Mouse (Mus musculus): ENCODE data around the gene Eef1a1. TPM values are rescaled to one million over a fixed set of nuclear protein-coding genes. Genes with fewer than 3 reads are reported as not detected.

Eef1a1 gene
- polyA plus RNA-seq (2012; rRNA removed), result 2,299 and 2,427 TPM in 2 replicates

DNA sequence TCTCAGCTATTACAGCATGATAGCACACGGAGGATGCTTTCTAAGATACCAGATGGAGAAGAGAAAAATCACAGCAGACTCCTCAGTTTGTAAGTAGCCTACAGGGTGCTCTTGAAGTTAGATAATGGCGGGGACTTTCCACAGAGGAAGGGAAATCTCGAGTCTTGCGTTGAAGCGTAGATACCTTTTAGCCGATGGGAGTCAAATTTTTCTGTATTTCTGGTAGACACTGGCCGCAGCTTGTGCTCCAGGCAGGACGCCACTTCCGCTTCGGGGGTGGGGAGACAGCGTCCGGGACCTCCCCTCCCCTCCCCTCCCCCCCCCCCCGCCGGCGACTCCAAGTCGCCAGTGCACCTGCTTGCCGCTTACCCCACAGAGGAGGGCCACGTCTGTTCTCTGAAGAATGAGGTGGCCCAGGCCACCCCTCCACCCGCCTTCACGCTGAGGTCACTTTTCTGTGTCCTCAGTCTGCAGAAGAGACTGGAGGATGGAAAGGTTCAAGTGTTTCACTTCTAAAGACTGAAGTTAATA, at the start of gene Eef1a1:
Gene Eef1a1, minus strand, starts transcription at position 262 of the 531 bp plus-strand sequence.
- under 1% methylated on average over 20 of the region's 20 CpGs for WGBS
- Histone ChIP-seq H3K27me3 (ENCODE audit: control insufficient read depth, insufficient read depth, low read length) (no peaks in the 10 kb centered on the region), H3K4me3 (replicated peaks; ENCODE audit: insufficient read depth, low read depth, low read length) (peak within 1 kb of the TSS; percentile 59), H3K4me1 (ENCODE audit: control insufficient read depth, insufficient read depth, low read length) (no peaks in the 10 kb centered on the region), H3K27ac (ENCODE audit: insufficient read depth, low read length) (no peak within 1 kb of the TSS; the same call in 1 of the 2 replicates)
- peak; percentile 58 to 59 for DNase-seq
- TF ChIP-seq CTCF (IDR thresholded peaks at IDR 0.05; ENCODE audit: borderline replicate concordance, insufficient read depth, low read depth, low read length) (no peak), POLR2A (IDR thresholded peaks at IDR 0.05; ENCODE audit: borderline replicate concordance, insufficient read depth, low read length) (no peak)

DNA sequence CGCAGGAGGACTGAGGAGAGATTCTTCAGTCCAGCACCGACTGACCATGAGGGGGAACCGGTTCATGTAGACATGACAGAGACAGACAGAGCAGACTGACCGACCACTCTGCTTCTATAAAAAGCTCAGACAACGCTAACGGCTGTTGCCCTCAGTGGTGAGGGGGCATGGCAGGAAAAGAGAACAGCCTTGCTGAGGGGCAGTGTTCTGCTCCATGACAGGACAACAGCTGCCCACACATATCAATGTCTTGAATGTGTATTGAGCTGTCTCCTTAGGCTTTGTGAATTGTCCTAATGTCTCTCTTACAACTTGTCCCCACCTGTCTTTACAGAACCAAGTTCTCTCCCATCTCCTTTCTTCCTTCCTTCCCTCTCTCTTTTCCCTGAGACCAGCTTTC, 49.5 kb upstream of the Eef1a1 start:
- no peak overlapping the region for H3K27ac ChIP-seq (ENCODE audit: insufficient read depth, low read length)
- no peak for DNase-seq
- H3K27me3 ChIP-seq (ENCODE audit: control insufficient read depth, insufficient read depth, low read length), result no peaks in the 10 kb centered on the region
- H3K4me3 ChIP-seq (replicated peaks; ENCODE audit: insufficient read depth, low read depth, low read length), result no peak overlapping the region
- 79% methylated on average over 6 of the region's 6 CpGs for WGBS
- H3K4me1 ChIP-seq (ENCODE audit: control insufficient read depth, insufficient read depth, low read length), result peaks cover 3% of the 10 kb centered on the region
- TF ChIP-seq POLR2A (IDR thresholded peaks at IDR 0.05; ENCODE audit: borderline replicate concordance, insufficient read depth, low read length), result no peak
- TF ChIP-seq CTCF (IDR thresholded peaks at IDR 0.05; ENCODE audit: borderline replicate concordance, insufficient read depth, low read depth, low read length), result no peak

DNA sequence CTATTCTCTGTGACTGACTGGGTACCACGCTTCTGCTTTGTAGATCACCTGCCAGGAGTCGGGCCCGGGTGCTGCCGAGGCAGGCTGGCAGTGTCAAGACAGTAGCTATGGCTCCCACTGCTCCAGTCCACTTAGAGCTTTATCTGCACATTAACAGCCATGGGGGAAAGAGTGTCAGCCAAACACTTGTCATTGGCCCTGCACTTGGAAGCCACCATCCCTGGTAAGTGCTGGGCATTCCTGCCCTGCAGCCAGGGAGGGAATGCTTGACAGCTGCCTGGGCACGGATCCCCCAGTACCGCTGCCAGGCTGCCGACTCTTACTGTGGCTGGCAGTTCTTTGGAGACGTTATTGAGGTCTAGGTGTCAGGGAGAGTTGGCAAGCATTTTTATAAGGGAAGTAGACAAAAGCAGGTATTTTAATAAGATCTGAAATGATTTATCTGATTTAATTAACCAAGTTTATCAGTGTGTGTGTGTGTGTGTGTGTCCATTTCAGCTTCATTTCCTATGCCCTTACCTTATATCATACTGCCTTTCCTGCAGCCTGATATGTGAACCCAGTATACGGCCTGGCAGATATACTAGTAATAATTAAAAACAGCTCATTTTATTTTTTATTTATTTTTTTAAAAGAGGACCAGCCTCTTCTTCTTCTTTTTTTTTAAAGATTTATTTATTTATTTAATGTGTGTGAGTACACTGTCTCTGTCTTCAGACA, 48.4 kb upstream of the Eef1a1 start:
- no peaks in the 10 kb centered on the region for H3K27me3 ChIP-seq (ENCODE audit: control insufficient read depth, insufficient read depth, low read length)
- no peak overlapping the region for H3K4me3 ChIP-seq (replicated peaks; ENCODE audit: insufficient read depth, low read depth, low read length)
- TF ChIP-seq POLR2A (IDR thresholded peaks at IDR 0.05; ENCODE audit: borderline replicate concordance, insufficient read depth, low read length), result no peak
- TF ChIP-seq CTCF (IDR thresholded peaks at IDR 0.05; ENCODE audit: borderline replicate concordance, insufficient read depth, low read depth, low read length), result no peak
- WGBS, result 7% methylated on average over 9 of the region's 9 CpGs
- no peak overlapping the region for H3K27ac ChIP-seq (ENCODE audit: insufficient read depth, low read length)
- H3K4me1 ChIP-seq (ENCODE audit: control insufficient read depth, insufficient read depth, low read length), result peaks cover 3% of the 10 kb centered on the region
- DNase-seq, result peak; percentile 78 to 84

DNA sequence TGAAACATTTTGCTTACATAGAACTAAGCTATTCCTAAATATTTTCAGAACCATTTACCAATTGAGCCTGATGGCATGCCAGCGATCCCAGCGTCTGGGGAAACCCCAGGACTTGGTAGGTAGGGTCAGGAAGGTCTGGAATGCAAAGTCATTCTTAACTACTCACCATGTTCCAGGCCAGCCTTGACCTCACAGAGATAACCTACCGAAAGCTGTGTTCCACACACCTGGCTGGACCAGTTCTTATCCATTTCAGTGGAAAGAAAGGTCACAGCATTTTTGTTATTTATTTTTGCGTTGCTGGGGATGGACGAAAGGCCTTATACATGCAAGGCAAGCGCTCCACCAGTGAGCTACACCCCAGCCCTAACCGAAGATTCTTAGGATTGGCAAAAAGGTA, 45.7 kb upstream of the Eef1a1 start:
- no peak overlapping the region for H3K4me3 ChIP-seq (replicated peaks; ENCODE audit: insufficient read depth, low read depth, low read length)
- no peak for DNase-seq
- peaks cover 3% of the 10 kb centered on the region for H3K4me1 ChIP-seq (ENCODE audit: control insufficient read depth, insufficient read depth, low read length)
- WGBS, result 95% methylated on average over 7 of the region's 7 CpGs
- TF ChIP-seq CTCF (IDR thresholded peaks at IDR 0.05; ENCODE audit: borderline replicate concordance, insufficient read depth, low read depth, low read length) (no peak), POLR2A (IDR thresholded peaks at IDR 0.05; ENCODE audit: borderline replicate concordance, insufficient read depth, low read length) (no peak)
- no peaks in the 10 kb centered on the region for H3K27me3 ChIP-seq (ENCODE audit: control insufficient read depth, insufficient read depth, low read length)
- H3K27ac ChIP-seq (ENCODE audit: insufficient read depth, low read length), result no peak overlapping the region

DNA sequence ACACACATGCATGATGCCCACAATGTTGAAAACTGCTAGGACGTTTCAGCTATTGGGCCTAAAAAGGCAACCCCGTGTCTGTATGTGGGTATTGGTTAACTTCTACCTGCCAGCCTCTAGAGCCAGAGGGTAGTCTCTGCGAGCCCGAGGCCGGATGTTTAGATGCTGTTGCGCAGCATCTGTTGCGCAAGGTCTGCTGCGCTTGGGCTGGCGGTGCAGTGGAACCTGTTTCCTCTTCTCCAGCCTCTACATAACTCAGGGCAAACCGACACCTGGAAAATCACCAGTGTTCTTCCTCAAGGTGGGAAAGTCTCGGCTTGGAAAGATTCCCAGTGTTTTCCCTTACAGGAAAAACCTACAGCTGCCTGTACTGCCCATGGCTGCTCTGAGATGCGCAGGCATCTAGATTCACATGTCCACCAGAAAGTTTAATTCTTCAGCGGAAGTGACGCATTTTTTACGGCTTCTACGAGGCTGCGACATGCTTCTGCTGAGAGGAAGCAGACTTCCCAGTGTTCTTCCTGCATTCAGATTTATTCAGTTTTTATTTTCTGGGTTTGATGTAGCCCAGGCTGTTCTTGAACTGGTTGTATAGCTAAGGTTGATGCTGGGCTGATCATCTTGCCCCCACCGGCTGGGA, 44.5 kb upstream of the Eef1a1 start:
- H3K4me3 ChIP-seq (replicated peaks; ENCODE audit: insufficient read depth, low read depth, low read length), result no peak overlapping the region
- no peak for DNase-seq
- peaks cover 3% of the 10 kb centered on the region for H3K4me1 ChIP-seq (ENCODE audit: control insufficient read depth, insufficient read depth, low read length)
- no peaks in the 10 kb centered on the region for H3K27me3 ChIP-seq (ENCODE audit: control insufficient read depth, insufficient read depth, low read length)
- TF ChIP-seq CTCF (IDR thresholded peaks at IDR 0.05; ENCODE audit: borderline replicate concordance, insufficient read depth, low read depth, low read length), result no peak
- TF ChIP-seq POLR2A (IDR thresholded peaks at IDR 0.05; ENCODE audit: borderline replicate concordance, insufficient read depth, low read length), result no peak
- H3K27ac ChIP-seq (ENCODE audit: insufficient read depth, low read length), result no peak overlapping the region
- 91% methylated on average over 18 of the region's 18 CpGs for WGBS

DNA sequence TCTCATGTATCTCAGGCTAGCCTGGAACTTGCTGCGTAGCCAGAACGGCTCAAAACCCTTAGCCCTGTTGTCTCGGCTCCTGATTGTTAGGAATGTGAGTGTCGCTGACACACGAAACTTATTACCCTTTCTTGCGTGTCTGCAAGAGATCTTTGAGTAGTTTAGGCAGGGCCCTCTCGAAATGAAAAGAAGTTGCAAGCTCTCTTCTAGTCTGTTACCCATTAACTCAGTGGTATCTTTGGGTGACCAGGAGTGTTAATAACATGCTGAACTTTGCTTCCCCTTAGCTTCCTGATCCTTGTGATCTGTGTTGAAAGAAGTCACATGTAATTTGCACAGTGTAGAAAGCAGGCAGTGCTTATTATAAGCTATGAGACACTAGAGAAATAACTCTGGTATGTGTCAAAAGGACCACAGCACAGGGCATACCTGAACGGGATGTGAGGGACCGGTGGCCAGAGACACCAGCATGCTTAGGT, 43.4 kb upstream of the Eef1a1 start:
- no peak for TF ChIP-seq POLR2A (IDR thresholded peaks at IDR 0.05; ENCODE audit: borderline replicate concordance, insufficient read depth, low read length)
- no peak for TF ChIP-seq CTCF (IDR thresholded peaks at IDR 0.05; ENCODE audit: borderline replicate concordance, insufficient read depth, low read depth, low read length)
- no peak for DNase-seq
- WGBS, result 87% methylated on average over 9 of the region's 9 CpGs

DNA sequence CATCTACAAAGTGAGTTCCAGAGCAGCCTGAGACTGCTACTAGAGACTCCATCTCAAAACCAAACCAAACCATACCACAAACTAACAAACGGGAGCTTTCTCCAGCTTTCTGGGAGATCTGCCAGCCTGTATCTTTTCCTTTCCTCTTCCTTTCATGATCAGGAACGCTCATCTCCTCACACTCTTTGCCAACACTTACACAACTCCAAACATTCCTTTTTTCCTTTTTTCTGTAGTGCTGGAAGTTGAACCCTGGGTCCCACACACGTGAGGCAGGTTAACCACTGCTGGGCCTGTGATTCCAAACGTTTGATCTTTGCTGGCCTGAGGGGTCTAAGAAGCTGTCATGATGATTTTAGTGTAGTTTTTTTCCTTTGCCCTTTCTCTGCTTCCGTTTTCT, 42.9 kb upstream of the Eef1a1 start:
- TF ChIP-seq CTCF (IDR thresholded peaks at IDR 0.05; ENCODE audit: borderline replicate concordance, insufficient read depth, low read depth, low read length) (no peak), POLR2A (IDR thresholded peaks at IDR 0.05; ENCODE audit: borderline replicate concordance, insufficient read depth, low read length) (no peak)
- no peaks in the 10 kb centered on the region for H3K27me3 ChIP-seq (ENCODE audit: control insufficient read depth, insufficient read depth, low read length)
- H3K4me3 ChIP-seq (replicated peaks; ENCODE audit: insufficient read depth, low read depth, low read length), result no peak overlapping the region
- DNase-seq, result no peak
- H3K4me1 ChIP-seq (ENCODE audit: control insufficient read depth, insufficient read depth, low read length), result peaks cover 3% of the 10 kb centered on the region
- no peak overlapping the region for H3K27ac ChIP-seq (ENCODE audit: insufficient read depth, low read length)
- WGBS, result 48% methylated on average over 5 of the region's 5 CpGs

More for the DNA sequence above, 43.4 kb upstream of the Eef1a1 start:
- no peak overlapping the region for H3K4me3 ChIP-seq (replicated peaks; ENCODE audit: insufficient read depth, low read depth, low read length)
- H3K4me1 ChIP-seq (ENCODE audit: control insufficient read depth, insufficient read depth, low read length), result peaks cover 3% of the 10 kb centered on the region
- H3K27ac ChIP-seq (ENCODE audit: insufficient read depth, low read length), result no peak overlapping the region
- H3K27me3 ChIP-seq (ENCODE audit: control insufficient read depth, insufficient read depth, low read length), result no peaks in the 10 kb centered on the region
